Mouse (Mus musculus) small intestine, adult 2 months (tissue): ENCODE results near the gene Mis12.

Experiments used
- CTCF ChIP-seq: fragments of 200-500 bp; IDR thresholded peaks from 2 replicates; pipeline ENCODE4 v1.5.1; 2012; ENCODE audit warnings: low read depth, mild to moderate bottlenecking, control low read depth, inconsistent platforms, low read length, moderate library complexity, mixed read lengths; ENCODE audit not compliant: insufficient replicate concordance, insufficient read length; ENCODE audit errors: extremely low read depth
- POLR2A ChIP-seq: fragments of 200-500 bp; IDR thresholded peaks from 2 replicates; pipeline ENCODE4 v1.6.1; 2012; ENCODE audit warnings: low read depth, mild to moderate bottlenecking, control low read depth, inconsistent platforms, low read length, moderate library complexity

DNA sequence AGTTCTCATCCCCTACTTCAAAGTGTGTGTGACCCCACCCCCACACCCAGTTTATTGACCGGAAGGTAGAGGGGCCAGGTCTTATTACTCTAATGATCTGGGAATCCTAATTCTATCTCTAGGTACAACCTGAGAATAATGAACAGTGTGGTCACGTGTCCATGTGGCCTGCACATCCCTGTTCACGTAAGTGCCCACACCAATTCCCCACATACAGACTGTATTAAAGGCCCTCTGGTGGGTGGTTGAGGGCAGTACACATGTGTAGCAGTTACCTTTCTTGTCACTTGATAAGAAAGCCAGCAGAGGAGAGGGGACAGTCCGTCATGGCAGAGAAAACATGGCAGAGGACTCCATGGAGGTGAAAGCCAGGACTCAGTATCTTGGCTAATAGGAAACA is 45.5 kb upstream of the Mis12 start:
- TF ChIP-seq POLR2A (no peak), CTCF (peak; percentile 31; the same call in 1 of the 2 replicates)
